Mouse (Mus musculus): Measurements from ENCODE around the gene Pex16. TPM values are rescaled to one million over a fixed set of nuclear protein-coding genes. Genes with fewer than 3 reads are reported as not detected.

Gene Pex16
- 23.8 and 24.6 TPM in 2 replicates for polyA plus RNA-seq (2016; fragmentation: Nextera tagmentation; extraction: Ambion mirVana)

DNA sequence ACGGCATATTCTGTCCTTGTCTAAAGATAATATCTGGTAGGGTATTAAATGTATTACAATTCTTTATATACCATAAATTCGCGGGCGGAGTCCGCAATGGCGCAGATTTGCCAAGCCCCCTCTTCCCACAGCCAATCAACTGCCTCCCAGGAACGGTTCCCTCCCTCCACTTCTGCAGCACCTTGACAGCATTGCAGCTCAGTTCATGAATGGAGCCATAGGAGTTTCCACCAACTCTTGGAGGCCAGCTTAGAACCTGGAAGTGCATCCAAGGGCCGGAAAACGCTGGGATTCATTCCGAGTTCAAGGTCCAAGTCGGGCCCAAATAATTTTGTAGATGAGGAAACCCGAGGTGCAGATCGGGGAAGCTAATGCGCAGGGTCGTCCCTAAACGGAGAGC is at the start of gene Pex16, which contains the start of gene Large2:
Pex16 (plus strand) TSS at position 163 of the 400 bp plus-strand sequence.
Large2 (minus strand) TSS at position 356 of the 400 bp plus-strand sequence.
- H3K27me3 ChIP-seq (ENCODE audit: poor library complexity, severe bottlenecking), result peaks cover 38% of the 10 kb centered on the region
- 5% methylated on average over 16 of the region's 16 CpGs for WGBS
- H3K27ac ChIP-seq, result peak within 1 kb of the TSS; percentile 90
- peak within 1 kb of the TSS; percentile 66 for H3K4me3 ChIP-seq
- no peaks in the 10 kb centered on the region for H3K9me3 ChIP-seq
- peaks cover 67% of the 10 kb centered on the region for H3K4me1 ChIP-seq
- DNase-seq (ENCODE audit: extremely low spot score, low spot score), result peak; percentile 55
- H3K36me3 ChIP-seq (replicated peaks), result peaks cover 23% of the 10 kb centered on the region

DNA sequence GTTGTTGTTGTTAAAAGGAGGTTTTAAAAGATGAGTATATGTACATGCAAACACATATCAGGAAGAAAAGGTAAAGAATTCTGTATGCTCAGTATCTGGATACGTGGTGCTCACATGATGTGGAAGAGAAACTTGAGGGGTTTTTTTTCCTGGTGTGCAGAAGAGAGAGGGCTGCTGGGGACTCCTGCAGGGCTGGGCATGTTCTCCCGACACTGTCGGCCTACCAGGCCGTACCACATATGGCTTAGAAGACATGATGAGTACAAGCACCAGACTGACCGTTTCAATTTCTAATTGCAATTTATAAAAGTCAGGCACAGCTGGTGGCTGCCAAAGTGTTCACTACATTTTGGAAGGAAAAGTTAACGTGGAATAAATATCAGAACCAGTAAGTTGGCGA is 48.8 kb upstream of the Pex16 start:
- no peaks in the 10 kb centered on the region for H3K9me3 ChIP-seq
- H3K4me3 ChIP-seq, result no peak overlapping the region
- H3K36me3 ChIP-seq (replicated peaks), result peaks cover 90% of the 10 kb centered on the region
- H3K4me1 ChIP-seq, result no peaks in the 10 kb centered on the region
- H3K27me3 ChIP-seq (ENCODE audit: poor library complexity, severe bottlenecking), result no peaks in the 10 kb centered on the region
- no peak for DNase-seq (ENCODE audit: extremely low spot score, low spot score)
- 92% methylated on average over 7 of the region's 7 CpGs for WGBS
- no peak overlapping the region for H3K27ac ChIP-seq

- Histone ChIP-seq H3K4me3 (no peak overlapping the region), H3K4me1 (no peaks in the 10 kb centered on the region), H3K9me3 (no peaks in the 10 kb centered on the region), H3K27ac (no peak overlapping the region), H3K27me3 (ENCODE audit: poor library complexity, severe bottlenecking) (no peaks in the 10 kb centered on the region), H3K36me3 (replicated peaks) (peaks cover 90% of the 10 kb centered on the region)
- no peak for DNase-seq (ENCODE audit: extremely low spot score, low spot score)
- 89% methylated on average over 1 of the region's 1 CpGs for WGBS
Observed at GRCm38 (mm10) chr2:92326221-92326620, 48.3 kb upstream of the Pex16 start.

- 93% methylated on average over 4 of the region's 4 CpGs for WGBS
- Histone ChIP-seq H3K4me1 (no peaks in the 10 kb centered on the region), H3K4me3 (no peak overlapping the region), H3K27me3 (ENCODE audit: poor library complexity, severe bottlenecking) (no peaks in the 10 kb centered on the region), H3K36me3 (replicated peaks) (peaks cover 90% of the 10 kb centered on the region), H3K27ac (no peak overlapping the region), H3K9me3 (no peaks in the 10 kb centered on the region)
- no peak for DNase-seq (ENCODE audit: extremely low spot score, low spot score)
Observed at GRCm38 (mm10) chr2:92327601-92328000, 46.9 kb upstream of the Pex16 start.

- WGBS, result 95% methylated on average over 8 of the region's 8 CpGs
- Histone ChIP-seq H3K9me3 (no peaks in the 10 kb centered on the region), H3K27ac (no peak overlapping the region), H3K27me3 (ENCODE audit: poor library complexity, severe bottlenecking) (no peaks in the 10 kb centered on the region), H3K4me3 (no peak overlapping the region), H3K4me1 (no peaks in the 10 kb centered on the region), H3K36me3 (replicated peaks) (peaks cover 88% of the 10 kb centered on the region)
- DNase-seq (ENCODE audit: extremely low spot score, low spot score), result no peak
Observed at GRCm38 (mm10) chr2:92328206-92328605, 46.3 kb upstream of the Pex16 start.

DNA sequence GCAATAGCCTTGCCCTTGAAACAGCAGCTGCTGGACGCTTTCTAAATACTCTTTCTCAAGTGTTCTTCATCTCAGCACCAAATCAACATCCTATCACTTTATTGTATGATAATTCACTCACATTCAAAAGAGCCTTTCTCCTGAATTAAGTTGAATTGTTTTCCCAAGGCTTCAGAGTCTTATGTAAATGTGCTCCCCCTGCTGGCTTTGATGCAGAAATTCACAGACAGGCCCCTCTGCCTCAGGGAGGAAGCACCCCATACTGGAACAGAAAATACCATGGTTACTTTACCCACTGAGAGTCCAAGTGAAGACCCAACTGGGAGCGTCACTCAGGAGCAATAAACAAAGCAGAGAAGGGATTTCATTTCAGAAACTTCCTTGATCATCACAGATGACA is 43.6 kb upstream of the Pex16 start:
- no peak overlapping the region for H3K4me3 ChIP-seq
- H3K27ac ChIP-seq, result no peak overlapping the region
- H3K9me3 ChIP-seq, result no peaks in the 10 kb centered on the region
- 63% methylated on average over 2 of the region's 2 CpGs for WGBS
- H3K36me3 ChIP-seq (replicated peaks), result peaks cover 96% of the 10 kb centered on the region
- no peaks in the 10 kb centered on the region for H3K4me1 ChIP-seq
- DNase-seq (ENCODE audit: extremely low spot score, low spot score), result no peak
- no peaks in the 10 kb centered on the region for H3K27me3 ChIP-seq (ENCODE audit: poor library complexity, severe bottlenecking)

DNA sequence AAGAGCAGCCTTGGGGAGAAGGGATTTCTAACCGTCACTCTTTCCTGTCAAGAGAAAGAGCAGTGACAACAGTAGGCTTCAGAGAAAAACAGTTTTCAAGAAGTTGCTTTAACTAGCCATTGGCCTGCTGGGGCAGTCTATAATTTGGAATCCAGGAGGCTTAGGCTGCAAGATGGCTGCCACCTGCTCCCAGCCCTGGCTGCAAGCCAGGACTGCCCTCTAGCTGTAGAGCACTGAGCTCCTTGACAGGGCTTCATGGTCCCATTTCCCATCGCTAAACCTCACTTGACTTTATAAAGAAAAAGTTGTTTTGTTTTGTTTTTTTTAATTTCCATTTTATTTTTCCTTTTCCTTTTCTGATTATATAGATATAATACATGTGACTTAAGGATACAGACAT is 43.1 kb upstream of the Pex16 start:
- Histone ChIP-seq H3K4me3 (no peak overlapping the region), H3K27me3 (ENCODE audit: poor library complexity, severe bottlenecking) (no peaks in the 10 kb centered on the region), H3K9me3 (no peaks in the 10 kb centered on the region), H3K27ac (no peak overlapping the region), H3K4me1 (no peaks in the 10 kb centered on the region), H3K36me3 (replicated peaks) (peaks cover 97% of the 10 kb centered on the region)
- no peak for DNase-seq (ENCODE audit: extremely low spot score, low spot score)
- 81% methylated on average over 2 of the region's 2 CpGs for WGBS

DNA sequence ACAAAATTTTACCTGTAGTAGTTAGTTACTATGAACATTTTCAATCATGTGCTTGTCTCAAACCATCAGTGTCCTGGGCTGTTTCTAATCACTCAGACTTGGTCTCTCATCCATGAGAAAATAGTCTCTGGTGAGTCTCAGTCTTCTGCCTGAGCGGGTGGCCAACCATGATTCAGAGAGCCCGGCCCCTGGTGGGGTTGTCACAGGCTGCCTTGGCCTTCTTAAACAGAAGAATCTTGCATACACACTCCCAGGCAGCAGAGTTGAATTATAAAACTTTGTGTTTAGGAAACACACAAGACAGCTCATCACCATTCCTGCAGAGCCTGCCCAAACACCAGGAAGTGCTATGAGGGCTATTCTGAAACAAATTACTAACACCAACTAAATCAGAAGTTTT is 42.6 kb upstream of the Pex16 start:
- H3K4me3 ChIP-seq, result no peak overlapping the region
- no peaks in the 10 kb centered on the region for H3K4me1 ChIP-seq
- H3K9me3 ChIP-seq, result no peaks in the 10 kb centered on the region
- no peaks in the 10 kb centered on the region for H3K27me3 ChIP-seq (ENCODE audit: poor library complexity, severe bottlenecking)
- H3K27ac ChIP-seq, result no peak overlapping the region
- 94% methylated on average over 2 of the region's 2 CpGs for WGBS
- H3K36me3 ChIP-seq (replicated peaks), result peaks cover 97% of the 10 kb centered on the region
- DNase-seq (ENCODE audit: extremely low spot score, low spot score), result no peak

DNA sequence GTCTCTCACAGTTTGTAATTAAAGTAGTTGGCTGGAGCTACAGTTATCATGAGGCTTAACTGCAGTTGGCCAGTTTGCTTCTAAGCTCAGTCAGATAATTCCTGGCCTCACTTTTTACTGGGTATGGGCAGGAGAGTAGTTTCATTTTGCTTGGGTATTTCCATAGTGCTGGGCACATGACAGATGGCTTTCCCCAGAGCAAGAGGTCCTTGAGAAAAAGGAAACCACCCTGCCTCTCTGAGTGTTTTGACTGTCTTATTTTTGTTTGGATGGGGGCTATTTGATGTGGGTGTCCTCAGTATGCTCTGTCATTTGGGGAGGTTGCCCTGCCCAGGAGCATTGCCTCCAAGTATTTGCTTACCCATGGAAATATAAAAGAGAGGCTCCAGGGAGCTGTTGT is 32.1 kb upstream of the Pex16 start:
- no peaks in the 10 kb centered on the region for H3K9me3 ChIP-seq
- no peak for DNase-seq (ENCODE audit: extremely low spot score, low spot score)
- H3K27me3 ChIP-seq (ENCODE audit: poor library complexity, severe bottlenecking), result no peaks in the 10 kb centered on the region
- H3K4me3 ChIP-seq, result no peak overlapping the region
- H3K4me1 ChIP-seq, result no peaks in the 10 kb centered on the region
- H3K27ac ChIP-seq, result no peak overlapping the region
- peaks cover 81% of the 10 kb centered on the region for H3K36me3 ChIP-seq (replicated peaks)

- Histone ChIP-seq H3K36me3 (replicated peaks) (peaks cover 88% of the 10 kb centered on the region), H3K4me1 (peaks cover 13% of the 10 kb centered on the region), H3K27me3 (ENCODE audit: poor library complexity, severe bottlenecking) (no peaks in the 10 kb centered on the region), H3K9me3 (no peaks in the 10 kb centered on the region), H3K4me3 (no peak overlapping the region), H3K27ac (no peak overlapping the region)
- 96% methylated on average over 2 of the region's 2 CpGs for WGBS
- DNase-seq (ENCODE audit: extremely low spot score, low spot score), result no peak
Observed at GRCm38 (mm10) chr2:92347191-92347590, 27.3 kb upstream of the Pex16 start.

- no peak overlapping the region for H3K4me3 ChIP-seq
- WGBS, result 69% methylated on average over 6 of the region's 6 CpGs
- H3K9me3 ChIP-seq, result no peaks in the 10 kb centered on the region
- peaks cover 26% of the 10 kb centered on the region for H3K4me1 ChIP-seq
- no peak for DNase-seq (ENCODE audit: extremely low spot score, low spot score)
- no peaks in the 10 kb centered on the region for H3K27me3 ChIP-seq (ENCODE audit: poor library complexity, severe bottlenecking)
- no peak overlapping the region for H3K27ac ChIP-seq
- H3K36me3 ChIP-seq (replicated peaks), result peaks cover 86% of the 10 kb centered on the region
Observed at GRCm38 (mm10) chr2:92349589-92350425, 24.7 kb upstream of the Pex16 start.

DNA sequence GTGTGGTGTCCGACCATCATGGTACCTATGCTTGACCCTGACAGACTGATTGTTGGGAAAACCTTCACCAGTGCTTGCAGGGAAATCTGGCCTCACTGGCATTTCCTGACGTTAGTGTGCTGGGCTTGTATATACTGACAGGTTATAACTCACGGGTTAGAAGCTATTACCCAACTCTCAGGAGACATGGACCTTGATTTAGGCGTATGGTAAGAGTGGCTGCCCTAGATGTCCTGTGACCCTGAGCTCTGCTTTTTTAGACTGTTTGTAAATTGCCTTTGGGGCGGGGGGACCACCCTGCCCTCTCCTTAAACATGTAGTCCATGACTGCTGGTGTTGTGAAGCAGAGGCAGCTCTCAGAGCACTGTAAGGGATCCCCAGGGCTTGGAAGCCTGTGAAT is 23.8 kb upstream of the Pex16 start:
- Histone ChIP-seq H3K36me3 (replicated peaks) (peaks cover 84% of the 10 kb centered on the region), H3K9me3 (no peaks in the 10 kb centered on the region), H3K27ac (no peak overlapping the region), H3K27me3 (ENCODE audit: poor library complexity, severe bottlenecking) (no peaks in the 10 kb centered on the region), H3K4me1 (peaks cover 26% of the 10 kb centered on the region), H3K4me3 (no peak overlapping the region)
- no peak for DNase-seq (ENCODE audit: extremely low spot score, low spot score)
- WGBS, result 80% methylated on average over 5 of the region's 5 CpGs

DNA sequence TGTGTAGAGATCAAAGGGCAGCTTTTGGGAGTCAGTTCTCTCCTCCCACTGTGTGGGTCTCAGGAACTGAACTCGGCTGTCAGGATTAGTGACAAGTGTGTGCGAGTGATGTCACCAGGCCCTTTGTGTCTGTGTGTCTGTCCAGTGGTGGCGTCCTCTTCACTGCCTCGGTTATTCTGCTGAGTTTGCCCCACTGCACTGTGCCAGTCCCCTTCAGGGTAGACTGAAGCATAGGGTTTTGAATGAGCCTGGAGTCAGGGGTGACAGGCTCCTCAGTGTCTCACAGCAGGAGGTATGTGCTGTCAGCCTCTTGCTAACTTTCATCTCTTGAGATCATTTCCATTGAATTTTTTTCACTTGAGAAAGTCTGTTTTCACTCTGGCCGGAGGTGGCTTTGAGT is 21.1 kb upstream of the Pex16 start:
- Histone ChIP-seq H3K9me3 (no peaks in the 10 kb centered on the region), H3K27me3 (ENCODE audit: poor library complexity, severe bottlenecking) (no peaks in the 10 kb centered on the region), H3K4me1 (peaks cover 26% of the 10 kb centered on the region), H3K36me3 (replicated peaks) (peaks cover 86% of the 10 kb centered on the region), H3K27ac (no peak overlapping the region), H3K4me3 (no peak overlapping the region)
- no peak for DNase-seq (ENCODE audit: extremely low spot score, low spot score)
- 30% methylated on average over 5 of the region's 5 CpGs for WGBS

Measured in forebrain, embryonic 10.5 days (tissue).